Mouse (Mus musculus) retina, embryonic 14.5 days (tissue): ENCODE results near the gene Spata6.

Experiments
- DNase-seq: peaks from one replicate; pipeline ENCODE4 v3.0.0-alpha.2; 2015; ENCODE audit warnings: low spot score

Spata6 gene

GRCm38 (mm10) chr4:111838882-111839281 is 119.1 kb downstream of the Spata6 start:
- DNase-seq, result no peak

GRCm38 (mm10) chr4:111852626-111853025 is 132.8 kb downstream of the Spata6 start:
- DNase-seq, result no peak

- no peak for DNase-seq
Observed at GRCm38 (mm10) chr4:111866701-111867100, 146.9 kb downstream of the Spata6 start.

- DNase-seq, result no peak
Observed at GRCm38 (mm10) chr4:111867743-111868401, 148.1 kb downstream of the Spata6 start.
